11 mouse cellular contexts compared by ENCODE assay signal in genomic region chr15:86932345-86933075, GRCm38 (mm10).
DNase-seq lines count a peak whose midpoint lies in the region; ATAC-seq lines count a peak whose summit lies in the region.
"Had no signal": no experiment of that assay in that cellular context is flagged by ENCODE, and none has a peak within 500 bp of the region (broad histone marks: within the 10 kb centered on the region; RNA-seq: fewer than 3 reads in every experiment).

No protein-coding gene starts in this region.

- no peaks in the 10 kb centered on the region for H3K9me3 ChIP-seq in embryonic facial prominence, embryonic 10.5 days
- H3K9me3 ChIP-seq: embryonic facial prominence, embryonic 12.5 days had no signal

- no peak overlapping the region for H3K27ac ChIP-seq in embryonic facial prominence, embryonic 10.5 days (replicated peaks)
- H3K27ac ChIP-seq: embryonic facial prominence, embryonic 12.5 days; macrophage had no signal

- no peaks in the 10 kb centered on the region for H3K36me3 ChIP-seq in embryonic facial prominence, embryonic 10.5 days (replicated peaks)
- H3K36me3 ChIP-seq: embryonic facial prominence, embryonic 12.5 days had no signal

- peak; percentile 5 for DNase-seq in kidney, adult 9 months
- DNase-seq in kidney, adult 18-20 months: no peak
- peak; percentile 17 for DNase-seq in thymus, postnatal 4 days
- no peak for DNase-seq in thymus, postnatal 14 days
- peak; percentile 72 for DNase-seq in embryonic facial prominence, embryonic 10.5 days (ENCODE audit: low spot score)
- peak; percentile 10 for DNase-seq in yolk sac, embryonic 10.5 days (ENCODE audit: low spot score)
- DNase-seq in cerebellum, postnatal 25 days: no peak
- DNase-seq: right cerebral cortex, postnatal 25 days had no signal

- no peak overlapping the region for H3K4me3 ChIP-seq in embryonic facial prominence, embryonic 10.5 days
- H3K4me3 ChIP-seq: embryonic facial prominence, embryonic 12.5 days had no signal

- ATAC-seq in megakaryocyte-erythroid progenitor cell, adult 5-6 weeks (replicated peaks; ENCODE audit: low FRiP score, low TSS enrichment, poor library complexity, severe bottlenecking): no peak

- 62% methylated on average over 15 of the region's 15 CpGs for WGBS in embryonic facial prominence, embryonic 10.5 days

- no peaks in the 10 kb centered on the region for H3K27me3 ChIP-seq in embryonic facial prominence, embryonic 10.5 days (replicated peaks; ENCODE audit: low read depth, poor library complexity, severe bottlenecking)
- H3K27me3 ChIP-seq: embryonic facial prominence, embryonic 12.5 days had no signal

- no peaks in the 10 kb centered on the region for H3K4me1 ChIP-seq in embryonic facial prominence, embryonic 10.5 days
- H3K4me1 ChIP-seq: embryonic facial prominence, embryonic 12.5 days had no signal

Comparison
In these comparisons a context has a peak if more than half of its experiments do, and no peak if none do; other contexts are left out.
1. DNase-seq: peak in kidney, adult 9 months (single experiment), thymus, postnatal 4 days (single experiment), embryonic facial prominence, embryonic 10.5 days (single experiment) and yolk sac, embryonic 10.5 days (single experiment); none in kidney, adult 18-20 months (single experiment), thymus, postnatal 14 days (single experiment) and cerebellum, postnatal 25 days (0 of 2).